Mouse (Mus musculus) adrenal gland, adult 18-20 months (tissue): ENCODE results near the gene Ociad1. TPM values are rescaled to one million over a fixed set of nuclear protein-coding genes. Genes with fewer than 3 reads are reported as not detected.

Experiments
- DNase-seq, 2 experiments: peaks; one replicate each; pipeline ENCODE4 v3.0.0; 2021 to 2022; ENCODE audit warnings: low spot score in 2 of 2
- total RNA-seq, 2 experiments: library from RNA; stranded (reverse); gene quantifications; 1 replicate in 1 of 2; 2 replicates in 1 of 2; pipeline ENCODE4 v1.2.3; 2021

Ociad1 gene
- total RNA-seq, 2 experiments from 2014 or later, result 245 to 250 TPM

DNA sequence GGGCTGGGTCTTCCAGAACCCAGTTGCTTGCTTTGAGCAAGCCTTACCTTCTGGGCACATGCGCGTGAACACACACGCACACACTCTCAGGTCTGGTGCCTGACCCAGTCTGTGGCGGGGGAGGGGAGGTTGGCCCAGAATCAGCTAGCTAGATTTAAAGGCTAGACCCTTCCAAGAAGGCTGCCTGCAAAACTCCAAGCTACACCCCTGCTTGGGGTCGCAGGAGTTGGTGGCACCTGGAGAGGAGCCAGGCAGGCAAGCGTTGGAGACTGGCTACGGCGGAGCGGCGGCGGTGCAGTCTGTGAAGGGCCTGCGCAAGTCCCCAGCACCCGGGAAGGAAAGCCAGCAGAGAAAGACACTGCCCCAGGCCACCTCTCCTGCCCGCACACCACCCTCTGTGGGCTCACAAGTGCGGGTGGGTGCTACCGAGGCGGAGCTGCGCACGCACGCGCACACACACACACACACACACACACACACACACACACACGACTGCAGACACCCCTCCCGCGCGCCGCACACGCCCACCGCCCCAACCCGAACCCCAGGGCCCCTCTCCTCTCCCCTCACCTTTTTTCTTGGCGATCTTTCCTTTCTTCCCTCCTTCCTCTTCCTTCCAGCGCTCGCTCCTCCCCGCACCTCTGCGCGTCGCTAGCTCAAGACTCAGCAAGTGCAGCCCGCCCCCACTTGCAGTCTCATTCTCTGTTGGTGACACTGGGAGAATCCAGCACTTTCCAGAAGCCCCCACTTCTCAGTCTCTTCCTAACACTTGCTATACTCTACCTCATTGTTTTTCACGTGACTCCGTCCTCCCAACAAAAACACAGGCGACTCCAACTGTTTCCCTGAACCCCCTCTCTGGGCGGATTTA is 45.6 kb downstream of the Ociad1 start:
- DNase-seq, result peak; percentile 34 to 36

GRCm38 (mm10) chr5:73338832-73339163 is 46.2 kb downstream of the Ociad1 start:
- DNase-seq, result no peak

- no peak for DNase-seq
Observed at GRCm38 (mm10) chr5:73339779-73340722, 47.5 kb downstream of the Ociad1 start.

GRCm38 (mm10) chr5:73340723-73341235 is 48.2 kb downstream of the Ociad1 start, which contains the start of gene Ociad2:
Ociad2 (minus strand) TSS chr5:73341028.
- DNase-seq, result no peak

- no peak for DNase-seq
Observed at GRCm38 (mm10) chr5:73342701-73343355, 50.2 kb downstream of the Ociad1 start.

GRCm38 (mm10) chr5:73344310-73344709 is 51.7 kb downstream of the Ociad1 start:
- DNase-seq, result peak; percentile 33 to 53

DNA sequence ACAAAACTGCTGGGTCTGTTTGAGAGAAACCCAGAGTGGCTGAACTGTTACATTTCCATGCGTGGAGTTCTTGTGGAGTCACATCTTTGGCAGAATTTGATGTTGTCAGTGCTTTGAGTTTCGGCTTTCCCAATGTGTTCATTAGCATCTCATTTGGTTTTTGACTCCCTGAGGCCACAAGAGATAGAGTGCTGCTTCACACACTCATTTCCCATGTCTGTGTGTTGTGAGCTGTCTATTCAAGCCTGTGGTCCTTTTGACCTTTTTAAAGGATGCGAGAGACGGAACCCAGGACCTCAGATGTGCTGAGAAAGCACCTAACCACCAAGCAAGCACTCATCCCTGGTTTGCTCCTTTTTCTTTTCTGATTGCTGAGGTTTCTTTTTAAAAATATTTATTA is 52.7 kb downstream of the Ociad1 start:
- no peak for DNase-seq

- DNase-seq, result no peak
Observed at GRCm38 (mm10) chr5:73349514-73349913, 56.9 kb downstream of the Ociad1 start.

GRCm38 (mm10) chr5:73351796-73352195 is 59.2 kb downstream of the Ociad1 start:
- no peak for DNase-seq

- DNase-seq, result no peak
Observed at GRCm38 (mm10) chr5:73353519-73353918, 60.9 kb downstream of the Ociad1 start.

GRCm38 (mm10) chr5:73353978-73354377 is 61.4 kb downstream of the Ociad1 start:
- no peak for DNase-seq

GRCm38 (mm10) chr5:73355393-73355792 is 62.8 kb downstream of the Ociad1 start:
- no peak for DNase-seq

- DNase-seq, result no peak
Observed at GRCm38 (mm10) chr5:73359134-73359751, 66.7 kb downstream of the Ociad1 start.

GRCm38 (mm10) chr5:73359752-73360141 is 67.2 kb downstream of the Ociad1 start:
- no peak for DNase-seq

- no peak for DNase-seq
Observed at GRCm38 (mm10) chr5:73360240-73360639, 67.7 kb downstream of the Ociad1 start.

DNA sequence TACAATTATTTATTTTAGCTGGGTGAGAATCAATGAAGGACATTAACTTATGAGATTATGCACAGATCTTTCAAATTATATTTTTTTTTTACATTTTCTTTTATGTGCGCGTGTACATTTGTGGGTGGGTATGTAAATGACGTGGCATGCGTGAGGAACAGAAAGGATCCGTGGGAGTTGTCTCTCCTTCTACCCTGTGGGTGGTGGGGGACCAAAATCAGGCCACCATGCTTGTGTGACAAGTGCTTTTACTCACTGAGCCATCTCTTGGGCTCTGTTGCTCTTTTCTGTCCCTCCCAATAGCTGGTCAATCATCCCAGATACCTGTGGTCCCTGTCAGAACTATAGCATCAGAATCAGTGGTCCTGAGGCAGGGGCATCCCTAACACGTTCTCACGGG is 69.8 kb downstream of the Ociad1 start:
- DNase-seq, result no peak

DNA sequence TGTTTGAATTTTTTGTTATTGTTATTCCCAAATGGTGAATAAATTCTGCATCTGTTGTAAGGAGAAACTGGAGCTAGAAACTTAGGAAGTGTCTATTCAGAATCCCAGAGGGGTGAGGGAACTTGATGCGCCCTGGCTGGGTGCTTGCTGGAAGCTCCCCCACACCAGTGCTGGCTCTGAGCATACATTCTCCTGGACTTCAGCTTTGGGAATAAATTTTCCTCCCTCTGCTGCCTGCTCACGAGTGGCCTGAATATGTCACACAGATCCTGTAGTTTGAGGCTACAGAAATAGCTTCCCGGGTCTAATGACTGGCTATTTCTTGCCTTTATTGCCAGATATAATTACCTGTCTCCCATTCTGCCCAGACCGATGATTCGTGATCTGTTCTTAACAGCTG is 70.2 kb downstream of the Ociad1 start:
- no peak for DNase-seq
